Mouse (Mus musculus) heart, postnatal 0 days (tissue): Measurements from ENCODE around the gene Tmem234.

Source experiments
- CTCF ChIP-seq: IDR thresholded peaks from 2 replicates; pipeline ENCODE4 v1.5.1; 2016; ENCODE audit warnings: antibody characterized with exemption, control low read depth, low read depth
- EP300 ChIP-seq: IDR thresholded peaks from 2 replicates; pipeline ENCODE4 v1.6.1; 2016; ENCODE audit warnings: antibody characterized with exemption, low read depth

GRCm38 (mm10) chr4:129563718-129564117 lies 36.8 kb upstream of the Tmem234 start:
- no peak for TF ChIP-seq CTCF
- no peak for TF ChIP-seq EP300
